Mouse (Mus musculus) ES-E14 (cell line): Measurements from ENCODE around the gene Gm11563.
"Not testable (repeated sequence)": the region's sequence is repeated elsewhere in the genome, so short reads cannot be mapped to it uniquely, and the experiment has no call there.

ENCODE experiments used
- CHD2 ChIP-seq: IDR thresholded peaks from 2 replicates; pipeline ENCODE4 v1.6.1; 2014; ENCODE audit warnings: mild to moderate bottlenecking, low read depth, low read length, inconsistent platforms
- HCFC1 ChIP-seq: IDR thresholded peaks from 2 replicates; pipeline ENCODE4 v1.6.1; 2012; ENCODE audit warnings: low read length, inconsistent platforms, borderline replicate concordance; ENCODE audit not compliant: insufficient read depth
- MAFK ChIP-seq: IDR thresholded peaks from 2 replicates; pipeline ENCODE4 v1.6.1; 2014; ENCODE audit warnings: mild to moderate bottlenecking, low read depth, low read length, inconsistent platforms; ENCODE audit not compliant: insufficient read depth
- ZC3H11A ChIP-seq: IDR thresholded peaks from 2 replicates; pipeline ENCODE4 v1.6.1; 2012; ENCODE audit warnings: low read depth, mild to moderate bottlenecking, inconsistent platforms, low read length, borderline replicate concordance

GRCm38 (mm10) chr11:99658467-99659010, at the start of gene Gm11563:
- TF ChIP-seq CHD2, HCFC1, ZC3H11A, MAFK: not testable (repeated sequence)
